Mouse (Mus musculus) kidney, adult 2 months (tissue): ENCODE data around the gene Cdh4.

ENCODE experiments used
- CTCF ChIP-seq: fragments of 200-500 bp; conservative IDR thresholded peaks from 2 replicates; pipeline ENCODE4 v1.5.1; 2011; ENCODE audit warnings: low read depth, mild to moderate bottlenecking, control low read depth, low read length, moderate library complexity, mixed read lengths; ENCODE audit not compliant: insufficient read depth, insufficient read length
- POLR2A ChIP-seq: fragments of 200-500 bp; IDR thresholded peaks from one replicate; pipeline ENCODE4 v1.6.1; 2011; ENCODE audit warnings: low read depth, low read length, control low read depth

DNA sequence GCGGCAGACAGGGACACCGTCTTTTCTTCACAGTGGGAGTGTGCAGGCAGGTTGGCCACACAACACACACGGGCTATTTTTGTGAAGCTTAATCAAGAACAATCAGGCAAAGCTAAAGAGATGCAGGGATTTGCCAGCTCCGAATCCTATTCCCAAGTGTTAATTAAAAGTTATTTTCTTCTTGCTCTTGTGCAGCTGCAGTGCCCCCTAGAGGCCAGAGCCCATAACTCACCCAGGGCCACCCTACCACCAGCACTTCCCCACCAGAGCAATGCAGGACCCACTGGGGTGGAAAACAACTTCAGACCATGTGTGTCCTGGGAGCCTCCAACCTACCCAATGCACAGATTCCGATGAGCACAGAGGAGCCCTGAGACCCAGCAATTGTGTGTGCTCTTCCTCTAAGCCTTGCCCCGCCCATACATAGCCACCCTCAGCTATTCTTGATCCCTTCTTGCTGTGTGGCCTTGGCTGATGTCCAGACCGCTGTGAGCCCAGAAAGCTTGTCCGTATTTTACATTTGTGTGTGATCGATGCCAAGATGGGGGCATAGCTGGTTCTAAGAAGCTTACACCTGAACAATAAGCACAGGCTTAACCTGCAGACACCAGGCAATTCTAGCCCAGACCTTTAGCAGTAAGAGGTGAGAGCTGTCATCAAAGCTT lies 435.5 kb downstream of the Cdh4 start:
- TF ChIP-seq CTCF (peak; percentile 59), POLR2A (no peak)
